Mouse (Mus musculus) kidney, adult 2 months (tissue): ENCODE measurements around the gene Jag2.

Source experiments
- CTCF ChIP-seq: fragments of 200-500 bp; conservative IDR thresholded peaks from 2 replicates; pipeline ENCODE4 v1.5.1; 2011; ENCODE audit warnings: low read depth, mild to moderate bottlenecking, control low read depth, low read length, moderate library complexity, mixed read lengths; ENCODE audit not compliant: insufficient read depth, insufficient read length
- POLR2A ChIP-seq: fragments of 200-500 bp; IDR thresholded peaks from one replicate; pipeline ENCODE4 v1.6.1; 2011; ENCODE audit warnings: low read depth, low read length, control low read depth

- TF ChIP-seq POLR2A (no peak), CTCF (no peak)
Observed at GRCm38 (mm10) chr12:112941156-112941775, 11.7 kb upstream of the Jag2 start.
